Mouse (Mus musculus) testis, adult 2 months (tissue): ENCODE measurements around the gene Svs1. TPM values are rescaled to one million over a fixed set of nuclear protein-coding genes. Genes with fewer than 3 reads are reported as not detected.

ENCODE experiments used
- H3K27ac ChIP-seq: fragments of 200-500 bp; 2 replicates; pipeline ENCODE4 v1.5.1; 2012; ENCODE audit warnings: low read depth, low read length; ENCODE audit not compliant: control insufficient read depth, insufficient read depth
- H3K27me3 ChIP-seq: fragments of 200-500 bp; 2 replicates; pipeline ENCODE4 v1.6.1; 2012; ENCODE audit warnings: mild to moderate bottlenecking, low read length, moderate library complexity; ENCODE audit not compliant: control insufficient read depth, insufficient read depth
- H3K36me3 ChIP-seq: fragments of 200-500 bp; 2 replicates; pipeline ENCODE4 v1.6.1; 2012; ENCODE audit warnings: mild to moderate bottlenecking, low read length; ENCODE audit not compliant: control insufficient read depth, insufficient read depth
- H3K4me1 ChIP-seq: fragments of 200-500 bp; 2 replicates; pipeline ENCODE4 v1.6.1; 2012; ENCODE audit warnings: low read length; ENCODE audit not compliant: control insufficient read depth, insufficient read depth
- H3K4me3 ChIP-seq: fragments of 200-500 bp; 2 replicates; pipeline ENCODE4 v1.5.1; 2012; ENCODE audit warnings: low read depth, mild to moderate bottlenecking, low read length, moderate library complexity, mixed read lengths; ENCODE audit not compliant: control insufficient read depth
- CTCF ChIP-seq: fragments of 200-500 bp; IDR thresholded peaks from 2 replicates; pipeline ENCODE4 v1.5.1; 2012; ENCODE audit warnings: low read depth, mild to moderate bottlenecking, inconsistent platforms, low read length, moderate library complexity; ENCODE audit not compliant: control insufficient read depth, insufficient read depth, insufficient replicate concordance
- POLR2A ChIP-seq: fragments of 200-500 bp; IDR thresholded peaks from 2 replicates; pipeline ENCODE4 v1.6.1; 2012; ENCODE audit warnings: low read depth, mild to moderate bottlenecking, inconsistent platforms, low read length, moderate library complexity; ENCODE audit not compliant: control insufficient read depth
- polyA plus RNA-seq: library from polyadenylated mRNA; depleted of rRNA; stranded (reverse); fragments of >200 nt; gene quantifications from 2 replicates; pipeline ENCODE4 v1.2.3, GENCODE M21; 2012; rRNA removed

Gene Svs1
- 0.43 TPM in 1 of 2 replicates, not detected in the other for polyA plus RNA-seq

DNA sequence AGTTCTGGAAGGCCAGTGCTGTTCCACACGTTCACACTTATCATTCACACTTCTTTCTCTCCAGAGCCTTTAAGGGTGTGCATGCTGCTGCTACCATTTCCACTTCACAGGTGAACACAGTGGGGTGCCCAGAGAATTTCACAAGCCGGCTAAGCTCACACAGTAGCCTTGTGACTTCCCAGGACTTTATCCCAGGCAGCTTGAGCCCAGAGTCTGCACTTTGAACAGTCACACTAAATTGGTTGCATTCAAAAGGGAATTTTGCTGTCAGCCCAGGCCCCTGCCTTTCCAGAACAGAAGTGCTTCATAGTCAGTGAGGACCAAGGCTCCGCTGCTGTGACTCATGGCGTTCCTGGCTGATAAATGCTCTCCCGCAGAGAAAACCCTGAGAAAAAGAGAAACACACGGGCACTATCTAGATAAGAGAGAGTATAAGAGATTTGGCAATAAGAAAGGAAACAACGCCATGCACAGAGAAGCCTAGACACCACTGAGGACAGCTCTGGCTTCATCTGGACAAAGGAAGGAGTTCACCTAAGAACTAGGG is at the start of gene Svs1:
Gene Svs1 (plus strand): TSS at position 418 of the 547 bp plus-strand sequence.
- H3K4me3 ChIP-seq: no peak within 1 kb of the TSS
- no peaks in the 10 kb centered on the region for H3K36me3 ChIP-seq
- H3K27me3 ChIP-seq: no peaks in the 10 kb centered on the region
- no peak within 1 kb of the TSS for H3K27ac ChIP-seq
- TF ChIP-seq POLR2A (no peak), CTCF (no peak)
- no peaks in the 10 kb centered on the region for H3K4me1 ChIP-seq

DNA sequence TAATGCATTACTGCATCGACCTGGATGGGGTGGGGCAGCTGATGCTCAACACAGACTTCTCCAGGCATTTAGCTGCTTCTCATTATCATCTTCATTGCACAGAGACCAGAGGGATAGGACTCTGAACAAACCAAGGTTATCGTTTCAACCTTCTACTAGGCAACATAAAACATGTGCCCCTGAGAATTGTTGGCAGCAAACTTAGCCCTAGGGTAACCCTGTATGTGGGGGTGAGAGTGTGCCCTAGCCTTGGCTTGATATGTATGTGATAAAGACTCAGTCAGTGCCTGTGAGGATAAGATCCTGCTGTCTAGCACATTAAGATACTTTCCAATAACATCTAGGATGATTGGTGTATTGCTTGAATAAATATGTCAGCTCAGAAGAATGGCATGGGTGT is 37.1 kb upstream of the Svs1 start:
- Histone ChIP-seq H3K36me3 (no peaks in the 10 kb centered on the region), H3K4me1 (no peaks in the 10 kb centered on the region), H3K27me3 (no peaks in the 10 kb centered on the region), H3K4me3 (no peak overlapping the region), H3K27ac (no peak overlapping the region)
- TF ChIP-seq POLR2A: no peak
- no peak for TF ChIP-seq CTCF

DNA sequence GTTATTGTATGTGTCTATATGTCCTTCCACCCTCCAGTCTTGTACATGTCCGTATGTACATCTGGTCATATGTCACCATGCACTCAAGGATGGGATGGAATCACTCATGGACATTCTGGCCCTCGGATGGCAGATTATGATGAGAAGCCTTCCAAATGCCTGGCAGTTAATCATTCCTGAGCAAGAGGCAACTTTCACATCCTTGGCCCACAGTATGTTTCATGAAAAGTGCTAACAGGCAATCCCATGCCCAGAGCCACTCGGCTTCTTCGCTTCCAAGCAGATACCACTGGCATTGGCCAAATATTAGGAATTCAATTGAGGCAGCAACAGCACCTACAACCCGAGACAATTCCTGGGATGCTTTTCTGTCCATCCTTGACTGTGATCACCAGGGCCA is 36.0 kb upstream of the Svs1 start:
- TF ChIP-seq POLR2A: no peak
- TF ChIP-seq CTCF: no peak
- no peak overlapping the region for H3K27ac ChIP-seq

DNA sequence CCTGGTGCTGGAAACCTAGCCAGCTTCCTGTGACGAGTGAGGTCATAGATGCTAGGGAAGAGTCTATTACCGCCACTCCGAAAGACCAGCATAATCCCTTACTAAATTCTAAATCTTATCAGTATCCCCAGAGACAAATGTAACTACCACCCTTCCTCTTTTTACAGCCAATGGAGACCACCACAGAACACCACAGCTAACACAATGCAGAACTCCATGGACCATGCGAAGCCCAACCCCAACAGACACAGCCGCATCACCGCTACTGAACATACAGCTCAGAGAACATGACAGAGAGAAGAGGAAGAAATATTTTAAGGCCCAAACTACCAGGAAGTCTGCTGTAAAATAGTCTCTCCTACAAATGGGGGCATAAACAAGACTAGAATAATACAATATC is 35.0 kb upstream of the Svs1 start:
- H3K27ac ChIP-seq: no peak overlapping the region
- no peaks in the 10 kb centered on the region for H3K4me1 ChIP-seq
- H3K4me3 ChIP-seq: no peak overlapping the region
- no peak for TF ChIP-seq CTCF
- no peak for TF ChIP-seq POLR2A
- H3K36me3 ChIP-seq: no peaks in the 10 kb centered on the region
- no peaks in the 10 kb centered on the region for H3K27me3 ChIP-seq

More for the DNA sequence above, 36.0 kb upstream of the Svs1 start:
- Histone ChIP-seq H3K27me3 (no peaks in the 10 kb centered on the region), H3K36me3 (no peaks in the 10 kb centered on the region), H3K4me3 (no peak overlapping the region), H3K4me1 (no peaks in the 10 kb centered on the region)

DNA sequence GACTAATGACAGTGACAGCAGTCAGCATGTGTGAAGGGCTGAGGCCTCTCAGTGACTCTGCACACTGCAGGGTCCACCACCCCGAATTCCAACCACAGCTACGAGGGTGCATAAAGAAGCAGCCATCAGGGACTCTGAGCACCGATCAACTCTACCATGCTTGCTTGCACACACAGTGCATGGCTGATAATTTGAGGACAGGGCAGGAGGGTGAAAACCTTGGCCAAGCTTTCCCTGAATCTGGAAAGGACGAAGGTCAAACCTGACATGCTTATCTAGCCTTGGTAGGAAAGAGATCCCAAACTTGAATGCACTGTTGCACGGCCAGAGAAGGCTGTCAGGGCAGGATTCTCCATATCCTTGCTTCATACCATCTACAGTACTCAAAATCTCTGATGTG is 33.4 kb upstream of the Svs1 start:
- H3K27ac ChIP-seq: no peak overlapping the region; the same call in 1 of the 2 replicates
- TF ChIP-seq CTCF: no peak
- TF ChIP-seq POLR2A: no peak
- no peaks in the 10 kb centered on the region for H3K4me1 ChIP-seq
- no peaks in the 10 kb centered on the region for H3K36me3 ChIP-seq
- H3K4me3 ChIP-seq: no peak overlapping the region
- H3K27me3 ChIP-seq: no peaks in the 10 kb centered on the region

DNA sequence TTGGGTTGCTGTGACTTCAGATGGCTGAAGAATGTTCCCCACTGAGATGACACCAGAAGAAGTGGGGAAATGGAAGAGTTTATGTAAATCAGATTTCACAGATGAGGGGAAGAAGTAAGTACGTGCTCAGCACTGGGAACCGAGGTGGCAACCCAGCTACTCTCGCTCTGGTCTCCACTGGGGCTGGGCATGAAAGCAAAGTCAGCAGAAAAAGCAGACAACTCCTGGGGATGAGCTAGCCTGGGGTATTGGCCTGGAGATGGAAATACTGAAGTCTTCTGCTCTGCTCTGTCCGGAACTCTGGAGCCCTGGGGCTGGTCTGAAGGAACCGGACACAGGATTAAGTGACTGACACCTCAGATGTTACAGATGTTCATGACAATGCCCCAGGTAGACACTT is 32.5 kb upstream of the Svs1 start:
- no peak overlapping the region for H3K4me3 ChIP-seq
- TF ChIP-seq POLR2A (no peak), CTCF (no peak)
- no peaks in the 10 kb centered on the region for H3K36me3 ChIP-seq
- no peaks in the 10 kb centered on the region for H3K27me3 ChIP-seq
- no peak overlapping the region for H3K27ac ChIP-seq
- no peaks in the 10 kb centered on the region for H3K4me1 ChIP-seq

DNA sequence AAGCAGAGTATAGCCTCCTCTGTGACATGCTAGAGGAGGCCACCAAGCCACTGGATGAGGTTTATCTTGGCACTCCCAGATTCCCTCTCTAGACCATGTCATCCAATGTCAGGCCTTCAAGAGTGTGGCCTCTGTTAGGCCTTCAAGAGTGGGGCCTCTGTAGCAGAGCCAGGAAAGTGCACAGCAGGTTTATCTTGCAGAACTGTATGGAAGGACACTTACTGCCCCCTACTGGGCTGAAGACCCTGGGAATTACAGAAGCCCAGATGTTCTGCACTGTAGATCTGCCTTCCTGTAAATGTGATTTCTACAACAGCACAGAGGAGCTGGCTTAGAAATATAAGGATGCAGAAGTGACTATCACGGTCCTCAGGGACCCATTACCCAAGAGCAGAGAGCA is 31.7 kb upstream of the Svs1 start:
- TF ChIP-seq POLR2A: no peak
- TF ChIP-seq CTCF: no peak
- Histone ChIP-seq H3K4me1 (no peaks in the 10 kb centered on the region), H3K27ac (no peak overlapping the region), H3K36me3 (no peaks in the 10 kb centered on the region), H3K27me3 (no peaks in the 10 kb centered on the region), H3K4me3 (no peak overlapping the region)

DNA sequence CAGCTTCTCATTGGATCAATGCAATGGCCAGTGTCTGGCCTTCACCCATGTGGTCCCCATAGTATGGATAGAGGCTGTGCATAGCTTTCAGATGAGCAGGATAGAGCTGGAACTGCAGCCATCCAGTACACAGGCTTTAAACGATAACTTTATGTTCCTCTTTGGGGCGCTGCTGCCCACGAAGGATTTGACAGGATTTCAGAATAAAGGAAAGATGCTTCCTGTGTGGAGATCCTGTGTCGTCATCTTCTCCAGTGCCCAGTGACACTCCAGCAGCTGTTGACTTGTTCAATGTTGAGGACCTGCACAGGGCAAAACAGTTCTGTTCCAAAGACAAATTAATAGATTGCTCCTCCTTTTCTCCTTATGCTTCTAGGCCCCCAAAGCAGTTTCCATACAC is 29.9 kb upstream of the Svs1 start:
- H3K27me3 ChIP-seq: no peaks in the 10 kb centered on the region
- H3K4me1 ChIP-seq: no peaks in the 10 kb centered on the region
- TF ChIP-seq CTCF (no peak), POLR2A (no peak)
- no peak overlapping the region for H3K27ac ChIP-seq
- no peaks in the 10 kb centered on the region for H3K36me3 ChIP-seq
- H3K4me3 ChIP-seq: no peak overlapping the region
